Mouse (Mus musculus) lung, embryonic 14.5 days (tissue): Measurements from ENCODE around the gene Slit3. TPM values are rescaled to one million over a fixed set of nuclear protein-coding genes. Genes with fewer than 3 reads are reported as not detected.

ENCODE experiments used
- ATAC-seq: fragments of 200-750 bp; cut with Nextera tagmentation; 2 replicates; pipeline ENCODE4 v1.8.0; 2017; ENCODE audit warnings: mild to moderate bottlenecking, moderate TSS enrichment, moderate library complexity; ENCODE audit not compliant: insufficient read depth
- DNase-seq: peaks from one replicate; pipeline ENCODE4 v3.0.0-alpha.2; 2015
- H3K27ac ChIP-seq: fragments of 300-500 bp; sonication (generic); 2 replicates; pipeline ENCODE4 v1.5.1; 2014; ENCODE audit warnings: low read depth, mild to moderate bottlenecking, moderate library complexity
- H3K27me3 ChIP-seq: fragments of 300-500 bp; sonication (generic); 2 replicates; pipeline ENCODE4 v1.6.1; 2014; ENCODE audit warnings: low read length, control low read depth; ENCODE audit not compliant: insufficient read depth
- H3K36me3 ChIP-seq: fragments of 300-500 bp; sonication (generic); 2 replicates; pipeline ENCODE4 v1.6.1; 2014; ENCODE audit warnings: control low read depth; ENCODE audit not compliant: insufficient read depth
- H3K4me1 ChIP-seq: fragments of 300-500 bp; sonication (generic); 2 replicates; pipeline ENCODE4 v1.6.1; 2014; ENCODE audit warnings: antibody characterized with exemption, control low read depth; ENCODE audit not compliant: insufficient read depth
- H3K4me2 ChIP-seq: fragments of 300-500 bp; sonication (generic); 2 replicates; pipeline ENCODE4 v1.6.1; 2014; ENCODE audit warnings: mild to moderate bottlenecking
- H3K4me3 ChIP-seq: fragments of 300-500 bp; sonication (generic); 2 replicates; pipeline ENCODE4 v1.5.1; 2014; ENCODE audit warnings: low read depth, low read length
- H3K9ac ChIP-seq: fragments of 300-500 bp; sonication (generic); 2 replicates; pipeline ENCODE4 v1.6.1; 2014
- H3K9me3 ChIP-seq: fragments of 300-500 bp; sonication (generic); 2 replicates; pipeline ENCODE4 v1.6.1; 2016; ENCODE audit warnings: low read depth, low read length, control low read depth
- CTCF ChIP-seq: IDR thresholded peaks from 2 replicates; pipeline ENCODE4 v1.5.1; 2016; ENCODE audit warnings: antibody characterized with exemption, low read depth
- WGBS: fragments of 180-500 bp; shearing (Covaris S2); extraction: QIAGEN DNeasy Blood & Tissue Kit; methylation state at CpG from one replicate; pipeline ENCODE4 v1.1.7; 2014; 5-methylcytosine and 5-hydroxymethylcytosine counted together
- polyA plus RNA-seq: library from polyadenylated mRNA; unstranded; fragments of >200 nt; fragmentation: Nextera tagmentation; extraction: Ambion mirVana; gene quantifications from 2 replicates; pipeline ENCODE4 v1.2.1, GENCODE M21; 2014

Slit3 gene
- polyA plus RNA-seq, 1 experiment from 2014 or later = 37.3 TPM

- DNase-seq (no peak), ATAC-seq (no peak)
- no peaks in the 10 kb centered on the region for H3K36me3 ChIP-seq
- no peaks in the 10 kb centered on the region for H3K27me3 ChIP-seq
- no peak overlapping the region for H3K27ac ChIP-seq
- H3K4me1 ChIP-seq = 0 out of 2 replicates have a peak, but pooled peaks cover 13% of the 10 kb centered on the region
- TF ChIP-seq CTCF = no peak
- no peak overlapping the region for H3K4me3 ChIP-seq
- H3K4me2 ChIP-seq = no peak overlapping the region
- no peaks in the 10 kb centered on the region for H3K9me3 ChIP-seq
- WGBS = 54% methylated on average over 5 of the region's 5 CpGs
- H3K9ac ChIP-seq = no peak overlapping the region
Measured at GRCm38 (mm10) chr11:35504051-35504450, 383.0 kb downstream of the Slit3 start.

GRCm38 (mm10) chr11:35504916-35505315, 383.9 kb downstream of the Slit3 start:
- H3K9me3 ChIP-seq = no peaks in the 10 kb centered on the region
- no peak for DNase-seq
- H3K4me1 ChIP-seq = 0 out of 2 replicates have a peak, but pooled peaks cover 13% of the 10 kb centered on the region
- no peak overlapping the region for H3K9ac ChIP-seq
- no peaks in the 10 kb centered on the region for H3K27me3 ChIP-seq
- H3K4me2 ChIP-seq = no peak overlapping the region
- H3K36me3 ChIP-seq = no peaks in the 10 kb centered on the region
- no peak overlapping the region for H3K27ac ChIP-seq
- H3K4me3 ChIP-seq = no peak overlapping the region
- no peak for ATAC-seq
- 48% methylated on average over 8 of the region's 8 CpGs for WGBS
- no peak for TF ChIP-seq CTCF

GRCm38 (mm10) chr11:35505316-35505715, 384.3 kb downstream of the Slit3 start:
- no peaks in the 10 kb centered on the region for H3K36me3 ChIP-seq
- ATAC-seq = no peak
- H3K9ac ChIP-seq = no peak overlapping the region
- H3K4me2 ChIP-seq = no peak overlapping the region
- DNase-seq = no peak
- H3K4me1 ChIP-seq = 0 out of 2 replicates have a peak, but pooled peaks cover 13% of the 10 kb centered on the region
- no peak overlapping the region for H3K27ac ChIP-seq
- 61% methylated on average over 4 of the region's 4 CpGs for WGBS
- H3K9me3 ChIP-seq = no peaks in the 10 kb centered on the region
- H3K4me3 ChIP-seq = no peak overlapping the region
- H3K27me3 ChIP-seq = no peaks in the 10 kb centered on the region
- no peak for TF ChIP-seq CTCF

- no peak overlapping the region for H3K4me3 ChIP-seq
- WGBS = 56% methylated on average over 9 of the region's 9 CpGs
- no peak overlapping the region for H3K4me2 ChIP-seq
- ATAC-seq = no peak
- H3K9me3 ChIP-seq = no peaks in the 10 kb centered on the region
- DNase-seq = no peak
- no peaks in the 10 kb centered on the region for H3K36me3 ChIP-seq
- H3K27ac ChIP-seq = no peak overlapping the region
- H3K4me1 ChIP-seq = 0 out of 2 replicates have a peak, but pooled peaks cover 13% of the 10 kb centered on the region
- no peaks in the 10 kb centered on the region for H3K27me3 ChIP-seq
- TF ChIP-seq CTCF = no peak
- no peak overlapping the region for H3K9ac ChIP-seq
Measured at GRCm38 (mm10) chr11:35505817-35506216, 384.8 kb downstream of the Slit3 start.

GRCm38 (mm10) chr11:35507781-35508390, 386.9 kb downstream of the Slit3 start:
- no peak for TF ChIP-seq CTCF
- peak; percentile 28; the same call in 1 of the 2 replicates for ATAC-seq
- peaks cover 7% of the 10 kb centered on the region; the same call in 1 of the 2 replicates for H3K4me1 ChIP-seq
- H3K27ac ChIP-seq = no peak overlapping the region
- 33% methylated on average over 9 of the region's 9 CpGs for WGBS
- DNase-seq = peak; percentile 35
- H3K9ac ChIP-seq = no peak overlapping the region
- no peaks in the 10 kb centered on the region for H3K36me3 ChIP-seq
- no peaks in the 10 kb centered on the region for H3K27me3 ChIP-seq
- no peak overlapping the region for H3K4me3 ChIP-seq
- H3K4me2 ChIP-seq = no peak overlapping the region
- H3K9me3 ChIP-seq = no peaks in the 10 kb centered on the region

- H3K4me1 ChIP-seq = peaks cover 4% of the 10 kb centered on the region; the same call in 1 of the 2 replicates
- no peak overlapping the region for H3K27ac ChIP-seq
- no peak for TF ChIP-seq CTCF
- no peak overlapping the region for H3K9ac ChIP-seq
- H3K27me3 ChIP-seq = no peaks in the 10 kb centered on the region
- ATAC-seq = peak; percentile 57
- DNase-seq = peak; percentile 55
- WGBS = 8% methylated on average over 4 of the region's 4 CpGs
- H3K36me3 ChIP-seq = no peaks in the 10 kb centered on the region
- H3K4me2 ChIP-seq = no peak overlapping the region
- no peak overlapping the region for H3K4me3 ChIP-seq
- no peaks in the 10 kb centered on the region for H3K9me3 ChIP-seq
Measured at GRCm38 (mm10) chr11:35512686-35513085, 391.7 kb downstream of the Slit3 start.

- H3K27me3 ChIP-seq = no peaks in the 10 kb centered on the region
- TF ChIP-seq CTCF = no peak
- DNase-seq (no peak), ATAC-seq (no peak)
- no peak overlapping the region for H3K4me2 ChIP-seq
- H3K4me3 ChIP-seq = no peak overlapping the region
- no peak overlapping the region for H3K9ac ChIP-seq
- H3K9me3 ChIP-seq = no peaks in the 10 kb centered on the region
- H3K36me3 ChIP-seq = no peaks in the 10 kb centered on the region
- peaks cover 4% of the 10 kb centered on the region; the same call in 1 of the 2 replicates for H3K4me1 ChIP-seq
- H3K27ac ChIP-seq = no peak overlapping the region
- 51% methylated on average over 6 of the region's 6 CpGs for WGBS
Measured at GRCm38 (mm10) chr11:35513343-35513742, 392.3 kb downstream of the Slit3 start.
